Mouse (Mus musculus): ENCODE measurements around the gene Rpgrip1. TPM values are rescaled to one million over a fixed set of nuclear protein-coding genes. Genes with fewer than 3 reads are reported as not detected.

Rpgrip1 gene
- polyA plus RNA-seq, 1 experiment = 0.05 TPM

GRCm38 (mm10) chr14:52108025-52108424 is 2.5 kb upstream of the Rpgrip1 start:
- TF ChIP-seq GATA1 (IDR thresholded peaks at IDR 0.05; ENCODE audit: low read length) = no peak

DNA sequence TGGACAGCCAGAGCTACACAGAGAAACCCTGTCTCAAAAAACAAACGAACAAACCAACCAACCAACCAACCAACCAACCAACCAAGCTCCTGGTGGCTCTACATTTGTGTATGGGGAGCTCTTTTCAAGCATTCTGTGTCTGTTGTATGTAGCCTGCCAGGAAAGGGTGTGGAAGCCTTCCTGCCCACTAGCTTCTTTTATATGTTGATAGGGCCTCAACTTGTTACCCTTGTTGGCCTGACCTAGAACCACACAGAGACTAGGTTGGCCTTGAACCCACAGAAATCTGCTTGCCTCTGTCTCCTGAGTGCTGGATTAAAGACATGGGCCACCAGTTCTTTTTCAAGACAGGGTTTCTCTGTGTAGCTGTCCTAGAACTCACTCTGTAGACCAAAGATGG is 3.6 kb downstream of the Rpgrip1 start:
- TF ChIP-seq GATA1 (IDR thresholded peaks at IDR 0.05; ENCODE audit: low read length) = no peak

GRCm38 (mm10) chr14:52117241-52117640 is 6.7 kb downstream of the Rpgrip1 start:
- no peak for TF ChIP-seq GATA1 (IDR thresholded peaks at IDR 0.05; ENCODE audit: low read length)

DNA sequence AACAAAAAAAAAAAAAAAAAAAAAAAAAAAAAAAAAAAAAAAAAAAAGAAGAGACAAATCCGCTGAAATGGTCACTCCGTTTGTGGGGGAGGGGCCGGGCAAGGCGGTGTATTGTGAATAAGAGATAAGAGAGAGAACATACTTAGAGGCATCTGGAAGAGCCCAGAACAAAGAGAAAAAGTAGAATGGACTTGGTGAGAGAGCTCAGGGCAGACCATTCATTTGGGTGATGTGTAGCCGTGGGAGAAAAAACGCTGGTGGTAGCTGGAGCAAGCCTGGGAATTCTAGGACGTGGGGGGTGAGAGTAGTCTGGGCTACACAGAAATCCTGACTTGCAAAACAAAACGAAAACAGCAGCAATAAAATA is 7.9 kb downstream of the Rpgrip1 start:
- TF ChIP-seq GATA1 (IDR thresholded peaks at IDR 0.05; ENCODE audit: low read length) = no peak

DNA sequence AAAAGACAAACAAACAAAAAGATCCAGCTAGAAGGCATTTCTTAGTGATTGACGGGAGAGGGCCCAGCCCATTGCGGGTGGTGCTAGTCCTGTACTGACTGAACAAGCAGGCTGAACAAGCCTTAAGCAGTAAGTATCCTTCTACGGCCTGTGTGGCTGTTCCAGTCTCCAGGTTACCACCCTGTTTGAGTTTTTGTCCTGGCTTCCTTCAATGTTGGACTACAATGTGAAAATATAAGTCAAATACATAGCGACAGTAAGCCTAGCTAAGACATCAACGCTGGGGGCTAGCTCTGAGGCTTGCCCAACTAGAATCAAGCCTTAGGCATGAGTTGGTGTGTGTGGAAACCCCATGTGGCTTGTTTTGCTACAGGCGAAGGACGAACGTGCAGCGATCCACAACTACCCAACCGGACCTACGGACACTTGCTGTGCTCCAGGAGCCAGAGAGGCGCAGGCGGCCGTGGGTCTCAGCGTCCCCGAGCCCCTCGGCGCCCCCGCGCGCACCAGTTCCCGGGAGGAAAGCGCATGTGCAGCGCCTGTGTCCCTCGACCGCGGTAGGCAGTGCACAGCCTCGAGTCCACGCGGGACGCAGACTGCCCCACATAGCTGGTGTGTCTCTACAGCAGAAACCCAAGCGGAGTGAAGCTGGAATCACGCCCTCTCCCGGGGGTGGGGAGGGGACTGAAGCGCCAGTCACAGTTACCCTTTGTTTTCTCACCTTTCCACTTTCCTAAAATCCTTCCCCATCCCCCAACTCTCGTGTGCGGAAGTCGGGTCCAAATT is 8.5 kb downstream of the Rpgrip1 start:
- no peak for TF ChIP-seq GATA1 (IDR thresholded peaks at IDR 0.05; ENCODE audit: low read length)

- no peak for TF ChIP-seq GATA1 (IDR thresholded peaks at IDR 0.05; ENCODE audit: low read length)
Measured at GRCm38 (mm10) chr14:52120169-52120568, 9.7 kb downstream of the Rpgrip1 start.

- no peak for TF ChIP-seq GATA1 (IDR thresholded peaks at IDR 0.05; ENCODE audit: low read length)
Measured at GRCm38 (mm10) chr14:52123918-52124317, 13.4 kb downstream of the Rpgrip1 start.

GRCm38 (mm10) chr14:52124636-52125035 is 14.1 kb downstream of the Rpgrip1 start:
- no peak for TF ChIP-seq GATA1 (IDR thresholded peaks at IDR 0.05; ENCODE audit: low read length)

GRCm38 (mm10) chr14:52133584-52133983 is 23.1 kb downstream of the Rpgrip1 start:
- TF ChIP-seq GATA1 (IDR thresholded peaks at IDR 0.05; ENCODE audit: low read length) = no peak

- no peak for TF ChIP-seq GATA1 (IDR thresholded peaks at IDR 0.05; ENCODE audit: low read length)
Measured at GRCm38 (mm10) chr14:52140577-52141444, 30.3 kb downstream of the Rpgrip1 start.

DNA sequence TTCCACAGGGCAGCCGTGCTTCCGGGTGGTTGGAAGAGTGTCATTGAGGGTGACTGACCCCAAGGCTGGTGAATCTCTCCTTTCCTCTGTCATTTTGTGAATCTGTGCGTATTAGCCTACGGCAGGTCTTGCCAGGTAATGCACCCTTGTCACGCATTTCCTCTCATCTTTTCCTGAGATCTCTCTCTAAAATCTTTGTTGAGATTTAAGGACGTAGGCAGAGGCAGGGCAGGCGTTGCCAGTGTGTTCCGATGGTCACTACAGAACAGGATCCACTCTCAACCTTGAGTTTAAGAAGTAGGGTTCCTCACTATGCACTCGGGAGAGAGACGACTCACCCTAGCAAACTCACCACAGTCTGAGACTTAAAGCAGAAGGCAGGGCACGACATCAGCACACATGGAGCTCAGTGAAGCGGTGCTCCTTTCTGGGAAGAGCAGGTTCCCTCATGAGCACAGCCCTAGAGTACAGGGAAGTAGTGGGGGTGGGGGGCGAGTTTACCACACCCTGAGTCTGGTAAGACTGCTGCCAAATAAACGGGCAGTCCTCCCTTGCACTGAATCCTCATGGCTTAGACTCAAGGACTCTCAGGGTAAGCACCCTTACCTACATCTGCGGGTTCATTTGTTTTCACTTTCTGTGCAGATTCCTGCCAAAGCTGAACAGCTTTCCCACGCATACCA is 31.1 kb downstream of the Rpgrip1 start:
- TF ChIP-seq GATA1 (IDR thresholded peaks at IDR 0.05; ENCODE audit: low read length) = no peak

DNA sequence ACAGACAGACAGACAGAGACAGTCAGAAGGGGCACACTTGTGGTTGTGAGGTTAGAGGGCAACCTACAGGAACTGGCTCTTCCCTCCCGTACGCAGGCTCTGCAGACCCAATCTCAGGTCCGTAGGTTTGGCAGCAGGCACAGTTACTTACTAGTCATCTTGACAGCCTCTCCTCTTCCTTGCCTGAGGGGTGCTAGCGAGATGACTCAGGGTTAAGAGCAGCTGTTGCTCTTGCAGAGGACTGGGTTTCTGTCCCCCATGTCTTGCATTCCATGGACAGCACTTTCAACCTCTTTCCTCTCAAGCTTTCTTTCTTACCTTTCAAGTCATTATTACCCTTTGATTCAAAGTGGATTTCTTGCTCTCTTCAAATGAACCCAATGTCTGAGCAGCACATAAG is 33.7 kb downstream of the Rpgrip1 start:
- TF ChIP-seq GATA1 (IDR thresholded peaks at IDR 0.05; ENCODE audit: low read length) = no peak

- TF ChIP-seq GATA1 (IDR thresholded peaks at IDR 0.05; ENCODE audit: low read length) = no peak
Measured at GRCm38 (mm10) chr14:52146540-52146939, 36.0 kb downstream of the Rpgrip1 start.

DNA sequence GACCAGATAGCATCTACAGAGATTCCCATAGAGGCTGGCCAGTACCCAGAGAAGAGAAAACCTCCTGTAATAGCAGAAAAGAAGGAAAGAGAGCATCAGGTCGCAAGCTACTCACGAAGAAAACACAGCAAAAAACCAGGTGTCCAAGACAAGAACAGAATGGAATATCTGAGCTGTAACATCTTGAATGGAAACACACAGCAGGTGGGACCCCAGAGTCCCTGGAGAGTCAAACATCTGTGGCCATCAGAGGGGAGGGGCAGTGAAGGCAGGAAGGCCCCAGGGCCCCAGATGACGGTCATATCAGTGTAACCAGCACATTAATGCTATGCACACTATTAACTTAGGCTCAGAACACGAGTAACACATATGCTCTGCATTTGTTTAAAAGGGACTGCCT is 39.4 kb downstream of the Rpgrip1 start:
- TF ChIP-seq GATA1 (IDR thresholded peaks at IDR 0.05; ENCODE audit: low read length) = no peak

DNA sequence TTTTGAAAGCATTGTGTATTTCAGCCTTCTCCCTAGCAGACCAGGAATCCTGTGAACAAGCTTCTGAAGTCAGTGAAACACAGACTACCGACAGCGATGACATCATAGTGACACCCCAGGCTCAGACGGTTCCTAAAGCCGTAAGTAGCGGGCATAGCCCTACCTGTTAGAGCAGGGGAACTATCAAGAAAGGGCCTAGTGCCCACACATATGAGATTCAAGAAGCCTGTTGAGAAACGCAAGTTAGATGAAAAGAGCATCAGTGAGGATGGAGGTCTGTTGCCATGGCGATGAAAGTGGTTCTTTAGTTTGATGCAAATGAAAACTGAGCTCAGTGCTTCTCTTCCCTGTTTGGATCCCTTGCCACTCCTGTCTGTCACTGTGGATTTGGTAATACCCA is 41.7 kb downstream of the Rpgrip1 start:
- TF ChIP-seq GATA1 (IDR thresholded peaks at IDR 0.05; ENCODE audit: low read length) = no peak

DNA sequence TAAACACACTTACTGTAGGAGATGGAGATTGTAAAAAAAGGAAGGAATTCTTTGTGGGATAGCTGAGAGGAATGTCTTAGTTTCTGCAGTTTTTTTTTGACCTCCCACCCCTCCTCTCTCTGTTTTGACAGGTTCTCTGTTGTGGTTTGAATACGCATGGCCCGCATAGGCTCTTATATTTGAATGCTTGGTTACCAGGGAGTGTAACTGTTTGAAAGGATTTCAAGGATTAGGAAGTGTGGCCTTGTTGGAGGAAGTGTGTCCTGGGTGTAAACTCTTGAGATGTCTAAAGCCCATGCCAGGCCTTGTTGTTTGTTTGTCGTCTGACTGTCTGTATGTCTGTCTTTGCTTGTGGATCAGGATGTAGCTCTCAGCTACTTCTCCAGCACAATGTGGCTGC is 42.1 kb downstream of the Rpgrip1 start:
- TF ChIP-seq GATA1 (IDR thresholded peaks at IDR 0.05; ENCODE audit: low read length) = no peak

Data from G1E-ER4 (cell line).